Mouse (Mus musculus) ES-Bruce4 (cell line): ENCODE data around the gene Nacc2.
A peak's percentile ranks its signal among the peaks of the same experiment; 100 is the strongest.

ENCODE experiments used
- CTCF ChIP-seq: IDR thresholded peaks from one replicate; pipeline ENCODE4 v1.8.1; 2011; ENCODE audit warnings: low read depth, low read length
- EP300 ChIP-seq: IDR thresholded peaks from 2 replicates; pipeline ENCODE4 v1.6.1; 2011; ENCODE audit warnings: low read depth, low read length; ENCODE audit not compliant: insufficient read depth
- POLR2A ChIP-seq: IDR thresholded peaks from one replicate; pipeline ENCODE4 v1.8.1; 2011; ENCODE audit warnings: low read length; ENCODE audit not compliant: insufficient read depth

DNA sequence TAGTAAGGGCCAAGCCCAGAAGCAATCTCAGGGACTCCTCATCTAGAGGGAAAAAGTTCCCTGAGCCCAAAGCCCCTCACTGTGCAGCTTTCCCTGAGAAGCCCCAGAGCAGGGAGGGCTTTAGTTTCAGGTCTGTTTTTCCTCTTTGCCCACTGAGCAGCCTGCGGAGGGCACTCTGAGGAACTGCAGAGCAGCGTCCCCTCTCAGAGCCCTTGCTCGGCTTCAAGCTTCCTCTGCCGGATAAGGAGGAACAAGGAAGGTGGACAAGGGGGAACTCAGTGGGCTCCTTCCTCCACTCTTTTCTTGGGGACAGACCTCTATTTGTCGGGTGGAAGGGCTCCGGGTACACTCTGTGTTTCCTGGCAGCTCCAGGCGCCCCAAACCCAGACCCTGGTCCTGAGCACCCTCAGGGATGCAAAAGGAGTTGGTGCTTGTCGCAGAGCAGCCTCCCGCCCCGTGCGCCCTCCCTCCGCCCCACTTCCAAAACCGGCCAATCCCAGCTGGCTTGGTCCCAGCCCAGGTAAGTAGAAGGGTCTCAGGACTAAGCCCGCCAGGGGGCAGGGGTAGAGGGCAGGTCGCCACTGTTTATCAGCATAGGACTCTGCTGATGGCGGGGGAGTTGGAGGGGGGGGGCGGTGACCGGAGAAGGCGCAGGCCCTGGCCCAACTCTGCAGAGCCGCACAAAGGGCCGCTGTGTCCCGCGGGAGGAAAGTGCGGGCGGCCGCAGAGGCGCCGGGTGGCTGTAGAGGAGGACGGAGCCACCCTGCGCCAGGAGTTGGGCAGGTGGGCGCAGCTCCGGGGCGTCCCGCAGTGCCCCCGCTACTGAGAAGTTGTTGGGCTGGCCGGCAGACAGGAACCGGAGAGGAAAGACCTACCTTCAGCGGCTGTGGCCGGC lies 31.9 kb downstream of the Nacc2 start:
- TF ChIP-seq POLR2A (no peak), CTCF (no peak), EP300 (0 out of 2 replicates have a peak, but pooled peaks have one; percentile 15)
